Mouse (Mus musculus) megakaryocyte, embryonic 14.5 days (primary cell): Measurements from ENCODE around the gene Gemin5. TPM values are rescaled to one million over a fixed set of nuclear protein-coding genes. Genes with fewer than 3 reads are reported as not detected.
"Not testable (repeated sequence)": the region's sequence is repeated elsewhere in the genome, so short reads cannot be mapped to it uniquely, and the experiment has no call there.

ENCODE experiments used
- H3K27me3 ChIP-seq: replicated peaks from 2 replicates; pipeline ENCODE3; 2012; ENCODE audit warnings: inconsistent platforms
- H3K36me3 ChIP-seq: replicated peaks from 2 replicates; pipeline ENCODE3; 2012; ENCODE audit warnings: low read length, inconsistent platforms, mixed read lengths
- H3K4me1 ChIP-seq: 2 replicates; pipeline ENCODE4 v1.6.1; 2012; ENCODE audit warnings: inconsistent platforms
- H3K4me3 ChIP-seq: replicated peaks from 2 replicates; pipeline ENCODE3; 2012; ENCODE audit warnings: moderate library complexity, mild to moderate bottlenecking, inconsistent platforms
- H3K9me3 ChIP-seq: 2 replicates; pipeline ENCODE4 v1.6.1; 2012; ENCODE audit warnings: inconsistent platforms
- FLI1 ChIP-seq: IDR thresholded peaks from 2 replicates; pipeline ENCODE4 v1.6.1; 2012; ENCODE audit warnings: low read length, inconsistent platforms, mixed read lengths
- GATA1 ChIP-seq: IDR thresholded peaks from 3 replicates; pipeline ENCODE4 v1.6.1; 2012; ENCODE audit warnings: mixed read lengths, low read length, inconsistent platforms, borderline replicate concordance
- polyA plus RNA-seq: library from polyadenylated mRNA; stranded (reverse); fragments of >175 nt; gene quantifications from 2 replicates; pipeline ENCODE4 v1.2.3, GENCODE M21; 2012; ENCODE audit warnings: low replicate concordance; ENCODE audit not compliant: insufficient read depth

The Gemin5 gene
- polyA plus RNA-seq, 1 experiment, result 2.7 TPM

DNA sequence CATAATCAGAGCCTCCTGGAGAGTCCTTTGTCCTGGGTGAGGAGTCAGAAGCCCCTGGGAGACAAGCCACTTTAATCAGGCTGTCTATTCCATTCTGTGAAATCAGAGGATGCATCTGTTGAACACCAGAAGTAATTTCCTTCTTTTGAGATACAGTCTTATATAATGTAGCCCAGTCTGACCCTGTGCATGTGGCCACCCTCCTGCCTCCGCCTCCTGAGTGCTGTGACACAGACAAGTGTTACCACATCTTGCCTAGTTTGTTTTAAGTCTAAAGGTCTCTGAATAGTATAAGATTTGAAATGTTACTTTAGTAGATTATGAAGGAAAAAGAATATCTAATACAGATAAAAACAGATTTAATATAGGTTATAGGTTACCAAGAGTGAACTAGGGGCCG, 68.3 kb downstream of the Gemin5 start:
- Histone ChIP-seq H3K9me3 (no peaks in the 10 kb centered on the region), H3K4me1 (peaks cover 28% of the 10 kb centered on the region), H3K36me3 (no peaks in the 10 kb centered on the region), H3K27me3 (peaks cover 1% of the 10 kb centered on the region), H3K4me3 (no peak overlapping the region)
- TF ChIP-seq FLI1 (no peak), GATA1 (no peak)

DNA sequence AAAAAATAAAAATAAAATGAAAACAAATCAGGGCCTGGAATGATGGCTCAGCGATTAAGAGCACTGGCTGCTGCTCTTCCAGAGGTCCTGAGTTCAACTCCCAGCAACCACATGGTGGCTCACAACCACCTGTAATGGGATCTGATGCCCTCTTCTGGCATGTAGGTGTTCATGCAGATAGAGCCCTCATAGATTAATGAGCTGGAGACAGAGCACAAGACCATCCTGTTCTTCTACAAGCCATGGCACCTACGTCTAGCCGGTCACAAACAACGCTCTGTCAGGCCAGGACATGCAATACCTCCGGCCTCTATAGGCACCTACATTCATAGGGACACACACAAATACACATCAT, 70.0 kb downstream of the Gemin5 start:
- not testable (repeated sequence) for H3K4me3 ChIP-seq, H3K27me3 ChIP-seq, H3K36me3 ChIP-seq, H3K9me3 ChIP-seq
- peaks cover 31% of the 10 kb centered on the region for H3K4me1 ChIP-seq

DNA sequence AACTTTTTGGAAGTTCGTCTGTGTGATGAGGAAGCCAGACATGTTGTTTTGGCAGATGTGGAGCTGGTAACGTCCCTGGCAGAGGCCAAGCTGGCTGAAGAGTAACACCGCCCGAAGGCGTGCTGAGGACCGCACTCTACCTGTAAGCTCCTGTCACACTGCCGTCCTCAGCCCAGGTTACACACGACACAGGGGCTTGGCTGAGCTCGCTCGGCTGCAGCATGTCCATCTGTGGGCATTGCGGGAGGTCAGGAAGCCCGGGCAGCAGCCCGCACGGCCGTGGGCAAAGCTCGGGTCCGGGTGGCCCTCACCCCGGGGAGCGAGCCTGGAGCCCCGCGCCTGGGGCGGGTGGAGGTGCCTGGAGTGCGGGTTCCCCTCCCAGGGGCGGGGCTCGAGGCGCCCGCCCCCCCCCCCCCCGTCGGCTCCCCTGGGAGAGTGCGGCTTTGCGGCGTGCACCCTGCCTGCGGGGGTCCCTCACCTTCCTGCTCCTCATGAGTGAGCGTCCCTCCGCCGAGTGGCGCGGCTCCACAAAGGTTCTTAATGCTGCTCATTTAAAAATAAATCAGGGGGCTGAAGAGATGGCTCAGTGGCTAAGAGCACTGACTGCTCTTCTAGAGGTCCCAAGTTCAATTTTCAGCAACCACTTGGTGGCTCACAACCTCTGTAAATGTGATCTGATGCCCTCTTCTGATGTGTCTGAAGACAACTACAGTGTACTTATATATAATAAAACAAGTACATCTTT, 70.5 kb downstream of the Gemin5 start:
- TF ChIP-seq GATA1 (no peak), FLI1 (no peak)
- peaks cover 31% of the 10 kb centered on the region for H3K4me1 ChIP-seq
- no peaks in the 10 kb centered on the region for H3K9me3 ChIP-seq
- H3K36me3 ChIP-seq, result no peaks in the 10 kb centered on the region
- no peak overlapping the region for H3K4me3 ChIP-seq
- H3K27me3 ChIP-seq, result peaks cover 1% of the 10 kb centered on the region

DNA sequence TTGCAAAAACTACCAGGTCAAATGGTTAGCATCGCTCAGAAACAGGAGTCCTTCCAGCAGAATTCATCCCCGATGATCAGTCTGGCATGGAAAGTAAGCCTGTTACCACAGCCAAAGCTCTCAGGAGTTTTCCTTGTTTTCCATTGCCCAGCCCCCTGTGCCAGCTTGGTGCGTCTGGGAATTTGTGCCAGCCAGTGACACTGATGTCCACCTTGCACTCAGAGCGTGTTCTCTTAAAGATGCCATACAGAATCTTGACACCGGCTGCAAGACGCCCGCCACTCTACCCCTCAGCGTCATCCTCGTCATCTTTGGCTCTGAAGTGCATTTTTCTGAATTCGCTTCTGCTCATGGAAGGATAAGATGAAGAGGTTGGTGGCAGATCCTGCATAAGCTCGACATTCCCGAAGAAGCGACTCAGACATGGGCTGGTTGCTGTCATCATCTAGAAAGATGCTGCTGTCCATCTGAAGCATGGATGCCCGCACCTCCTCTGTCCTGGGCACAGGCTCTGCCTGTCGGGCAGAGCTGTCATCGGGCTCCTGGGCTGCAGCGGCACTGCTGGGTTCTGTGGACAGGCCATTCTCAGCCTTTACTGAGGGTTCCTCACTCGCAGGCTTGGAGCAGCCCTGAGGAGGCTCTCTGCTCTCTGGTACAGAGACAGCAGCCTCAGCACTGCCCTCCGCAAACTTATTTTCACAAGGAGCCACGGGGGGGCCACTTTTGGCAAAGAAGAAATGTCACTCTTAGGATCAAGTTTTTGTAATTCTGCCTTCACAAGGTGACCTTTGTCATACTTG, 71.3 kb downstream of the Gemin5 start:
- peaks cover 1% of the 10 kb centered on the region for H3K27me3 ChIP-seq
- no peaks in the 10 kb centered on the region for H3K36me3 ChIP-seq
- H3K4me3 ChIP-seq, result no peak overlapping the region
- TF ChIP-seq GATA1 (no peak), FLI1 (no peak)
- H3K9me3 ChIP-seq, result no peaks in the 10 kb centered on the region
- H3K4me1 ChIP-seq, result peaks cover 34% of the 10 kb centered on the region

DNA sequence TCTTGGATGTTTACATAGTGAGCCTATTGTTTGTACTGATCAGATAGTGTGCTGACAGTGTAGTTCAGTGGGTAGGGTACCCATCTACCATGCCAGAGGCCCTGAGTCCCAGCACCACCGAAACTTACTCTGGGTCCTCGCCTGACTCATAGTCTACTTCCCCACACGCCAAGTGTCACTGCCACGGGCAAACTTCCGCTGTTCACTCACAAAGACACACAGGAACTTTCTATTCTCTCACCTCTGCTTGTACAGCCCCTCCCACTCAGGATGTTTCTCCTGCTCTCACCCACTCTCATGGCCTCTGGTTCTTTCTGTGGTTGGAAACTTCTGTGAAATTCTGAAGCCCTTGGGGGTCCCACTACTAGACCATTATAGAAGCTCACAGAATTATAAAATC, 72.2 kb downstream of the Gemin5 start:
- Histone ChIP-seq H3K36me3 (no peaks in the 10 kb centered on the region), H3K27me3 (peaks cover 1% of the 10 kb centered on the region), H3K9me3 (no peaks in the 10 kb centered on the region), H3K4me1 (peaks cover 30% of the 10 kb centered on the region), H3K4me3 (no peak overlapping the region)
- TF ChIP-seq GATA1, result no peak
- no peak for TF ChIP-seq FLI1

DNA sequence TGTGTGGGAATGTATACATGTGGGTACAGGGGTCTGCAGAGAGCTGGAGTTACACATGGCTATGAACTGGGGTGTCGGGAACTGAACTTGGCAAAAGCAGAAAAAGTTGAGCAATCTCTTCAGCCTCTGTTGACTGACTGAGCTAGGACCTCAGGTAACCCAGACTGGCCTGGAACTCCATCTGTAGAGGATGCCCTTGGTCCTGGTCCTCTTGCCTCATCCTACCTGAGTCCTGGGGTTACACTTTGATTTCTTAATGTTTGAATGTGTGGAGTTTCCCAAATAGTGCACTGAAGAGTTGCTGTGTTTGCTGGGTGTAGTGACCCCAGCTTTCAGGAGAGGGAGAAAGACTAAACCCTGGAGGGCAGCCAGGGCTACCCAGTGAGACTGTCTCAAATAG, 72.8 kb downstream of the Gemin5 start:
- Histone ChIP-seq H3K27me3 (peaks cover 1% of the 10 kb centered on the region), H3K4me3 (no peak overlapping the region), H3K36me3 (no peaks in the 10 kb centered on the region), H3K4me1 (peaks cover 30% of the 10 kb centered on the region), H3K9me3 (no peaks in the 10 kb centered on the region)
- no peak for TF ChIP-seq FLI1
- TF ChIP-seq GATA1, result no peak

DNA sequence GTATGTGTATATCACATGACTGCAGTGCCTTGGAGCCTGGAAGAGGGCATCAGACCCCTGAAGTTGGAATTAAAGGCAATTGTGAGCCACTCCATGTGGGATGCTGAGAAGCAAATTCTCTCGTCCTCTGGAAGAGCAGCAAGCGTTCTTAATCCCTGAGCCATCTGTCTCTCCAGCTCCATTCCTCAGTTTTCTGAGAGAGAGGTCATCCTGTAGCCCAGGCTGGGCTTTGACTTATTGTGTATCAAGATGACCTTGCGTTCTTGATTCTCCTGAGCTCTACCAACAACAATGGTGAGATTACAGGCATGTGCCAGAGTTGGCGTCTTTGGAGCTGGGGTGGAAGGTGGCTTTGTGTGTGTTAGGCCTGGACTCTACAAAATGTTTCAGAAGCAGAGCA, 73.6 kb downstream of the Gemin5 start:
- Histone ChIP-seq H3K9me3 (no peaks in the 10 kb centered on the region), H3K4me3 (no peak overlapping the region)

DNA sequence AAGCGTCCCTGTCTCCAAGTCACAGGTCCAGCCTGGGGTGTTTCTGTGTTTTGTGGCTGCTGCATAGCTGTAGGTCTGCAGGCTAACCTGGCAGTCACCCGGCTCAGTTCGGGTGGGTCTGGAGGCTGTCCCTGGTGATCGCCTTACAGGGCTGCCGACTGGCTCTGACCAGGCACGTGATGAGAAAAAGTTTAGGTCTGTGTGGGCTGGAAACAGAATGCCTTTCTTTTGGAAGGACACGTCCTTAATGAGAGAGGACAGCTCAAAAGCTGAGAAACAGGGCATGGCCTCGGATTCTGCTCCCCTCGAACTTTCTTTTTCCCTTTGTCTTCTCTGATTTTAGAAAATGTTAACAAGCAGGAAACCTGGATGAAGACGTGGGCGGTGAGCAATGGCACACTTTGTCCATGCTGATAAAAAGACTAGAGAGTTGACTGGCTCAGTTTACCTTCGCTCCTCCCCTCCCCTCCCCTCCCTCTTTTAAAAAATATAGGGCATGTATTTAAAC, 75.3 kb downstream of the Gemin5 start, which contains the start of gene Gm12248:
TSS of gene Gm12248 (minus strand) at position 114 of the 508 bp plus-strand sequence.
- H3K4me3 ChIP-seq, result peak within 1 kb of the TSS; percentile 90
- peaks cover 22% of the 10 kb centered on the region for H3K4me1 ChIP-seq
- no peaks in the 10 kb centered on the region for H3K9me3 ChIP-seq
- TF ChIP-seq GATA1 (no peak), FLI1 (no peak)
- no peaks in the 10 kb centered on the region for H3K36me3 ChIP-seq
- peaks cover 1% of the 10 kb centered on the region for H3K27me3 ChIP-seq

More for the DNA sequence above, 73.6 kb downstream of the Gemin5 start:
- H3K36me3 ChIP-seq, result no peaks in the 10 kb centered on the region
- H3K4me1 ChIP-seq, result peaks cover 22% of the 10 kb centered on the region
- peaks cover 1% of the 10 kb centered on the region for H3K27me3 ChIP-seq
- TF ChIP-seq FLI1 (no peak), GATA1 (no peak)

DNA sequence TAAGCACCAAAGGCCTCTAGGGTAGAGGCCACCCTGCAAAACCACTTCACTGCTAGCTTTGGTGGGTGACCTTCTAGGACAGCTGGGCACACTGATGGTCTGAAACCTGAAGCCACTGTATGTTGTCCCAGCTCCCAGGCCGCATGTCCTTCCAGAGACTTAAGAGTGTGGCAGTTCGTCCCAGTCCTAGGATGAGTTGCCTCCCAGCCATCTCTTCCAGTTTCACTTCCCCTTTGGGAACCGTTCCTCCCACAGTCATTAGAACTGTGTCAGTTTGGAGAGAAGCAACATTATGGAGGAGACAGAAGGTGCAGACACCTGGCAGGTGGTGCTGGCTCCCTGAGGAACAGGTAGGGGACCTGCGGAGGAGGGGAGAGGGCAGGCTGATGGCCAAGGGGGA, 75.8 kb downstream of the Gemin5 start:
- Histone ChIP-seq H3K9me3 (no peaks in the 10 kb centered on the region), H3K27me3 (peaks cover under 1% of the 10 kb centered on the region), H3K4me3 (peak overlapping the region; percentile 90), H3K36me3 (no peaks in the 10 kb centered on the region), H3K4me1 (peaks cover 22% of the 10 kb centered on the region)
- TF ChIP-seq GATA1, result no peak
- TF ChIP-seq FLI1, result no peak

DNA sequence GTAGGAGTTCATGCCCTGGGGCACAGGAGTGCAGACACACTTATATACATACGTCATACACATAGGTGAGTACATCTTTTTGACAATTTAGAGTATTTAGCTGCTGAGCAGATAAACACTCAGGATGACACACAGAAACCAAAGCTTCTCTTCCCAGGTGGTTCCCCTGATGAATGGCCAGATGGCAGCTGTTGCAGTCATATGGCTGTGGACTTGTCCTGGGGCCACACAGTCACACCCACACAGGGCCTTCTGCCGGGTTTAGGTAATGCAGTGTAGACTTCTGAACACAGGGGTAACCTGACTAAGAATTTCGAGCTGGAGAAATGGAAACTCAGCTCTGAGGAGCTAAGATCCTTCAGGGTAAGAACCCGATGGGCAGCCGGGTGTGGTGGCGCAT, 86.6 kb downstream of the Gemin5 start:
- Histone ChIP-seq H3K4me3 (no peak overlapping the region), H3K36me3 (no peaks in the 10 kb centered on the region), H3K27me3 (peaks cover 4% of the 10 kb centered on the region), H3K4me1 (peaks cover 6% of the 10 kb centered on the region), H3K9me3 (peaks cover 6% of the 10 kb centered on the region; the same call in 1 of the 2 replicates)
- TF ChIP-seq FLI1 (no peak), GATA1 (no peak)
